Mouse (Mus musculus) ES-Bruce4 (cell line): ENCODE data around the gene Selenoh. TPM values are rescaled to one million over a fixed set of nuclear protein-coding genes. Genes with fewer than 3 reads are reported as not detected.

Experiments used
- H3K27ac ChIP-seq: 2 replicates; pipeline ENCODE4 v1.5.1; 2012; ENCODE audit warnings: low read length, inconsistent platforms; ENCODE audit not compliant: insufficient read depth
- H3K27me3 ChIP-seq: 2 replicates; pipeline ENCODE4 v1.6.1; 2012; ENCODE audit warnings: mild to moderate bottlenecking, low read length, inconsistent platforms; ENCODE audit not compliant: control insufficient read depth, poor library complexity, insufficient read depth, severe bottlenecking
- H3K36me3 ChIP-seq: 2 replicates; pipeline ENCODE4 v1.6.1; 2012; ENCODE audit warnings: inconsistent platforms, mild to moderate bottlenecking, low read length, moderate library complexity; ENCODE audit not compliant: control insufficient read depth, poor library complexity, insufficient read depth, severe bottlenecking
- H3K4me1 ChIP-seq: one replicate; pipeline ENCODE4 v1.8.1; 2011; ENCODE audit warnings: low read length; ENCODE audit not compliant: control insufficient read depth, insufficient read depth
- H3K4me3 ChIP-seq: 2 replicates; pipeline ENCODE4 v1.5.1; 2011; ENCODE audit warnings: low read depth, mild to moderate bottlenecking, low read length
- H3K9ac ChIP-seq: 2 replicates; pipeline ENCODE4 v1.6.1; 2012; ENCODE audit warnings: low read depth, mild to moderate bottlenecking, inconsistent platforms; ENCODE audit not compliant: poor library complexity, severe bottlenecking
- H3K9me3 ChIP-seq: replicated peaks from 2 replicates; pipeline ENCODE4 v1.6.1; 2012; ENCODE audit warnings: mild to moderate bottlenecking, low read length, inconsistent platforms; ENCODE audit not compliant: control insufficient read depth, poor library complexity, insufficient read depth, severe bottlenecking
- CTCF ChIP-seq: IDR thresholded peaks from one replicate; pipeline ENCODE4 v1.8.1; 2011; ENCODE audit warnings: low read depth, low read length
- EP300 ChIP-seq: IDR thresholded peaks from 2 replicates; pipeline ENCODE4 v1.6.1; 2011; ENCODE audit warnings: low read depth, low read length; ENCODE audit not compliant: insufficient read depth
- POLR2A ChIP-seq: IDR thresholded peaks from one replicate; pipeline ENCODE4 v1.8.1; 2011; ENCODE audit warnings: low read length; ENCODE audit not compliant: insufficient read depth
- polyA plus RNA-seq: library from polyadenylated mRNA; stranded (reverse); fragments of >200 nt; gene quantifications from 2 replicates; pipeline ENCODE4 v1.2.4, GENCODE M21; 2011; ENCODE audit warnings: low read depth; ENCODE audit not compliant: missing spikeins, insufficient read depth, insufficient read length

Gene Selenoh
- polyA plus RNA-seq, 1 experiment, result 194 TPM

- no peaks in the 10 kb centered on the region for H3K4me1 ChIP-seq
Observed at GRCm38 (mm10) chr2:84662866-84663265, 7.7 kb downstream of the Selenoh start.

DNA sequence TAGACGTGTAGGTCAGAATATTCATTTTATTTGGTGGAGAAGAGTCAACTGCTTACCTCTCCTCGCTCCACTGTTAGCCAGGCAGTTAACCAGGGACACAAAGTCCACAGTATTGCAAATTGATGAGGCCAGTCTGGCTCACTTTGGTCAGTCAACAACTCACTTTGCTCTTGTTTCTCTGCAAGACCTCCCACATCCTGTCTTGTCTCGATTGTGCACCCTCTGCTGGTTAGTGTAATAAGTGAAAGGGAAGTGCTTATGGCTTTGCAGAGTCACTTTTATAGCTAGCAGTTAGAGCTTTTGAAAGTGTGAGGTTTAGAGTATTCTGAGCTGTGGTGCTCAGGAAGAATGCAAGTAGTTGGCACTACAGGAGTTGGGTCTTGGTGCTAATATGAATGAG lies 10.3 kb downstream of the Selenoh start:
- no peak overlapping the region for H3K4me3 ChIP-seq
- H3K27ac ChIP-seq, result no peak overlapping the region
- H3K27me3 ChIP-seq, result no peaks in the 10 kb centered on the region
- H3K9me3 ChIP-seq, result no peaks in the 10 kb centered on the region
- TF ChIP-seq EP300 (no peak), CTCF (peak; percentile 10)
- no peak overlapping the region for H3K9ac ChIP-seq
- no peaks in the 10 kb centered on the region for H3K4me1 ChIP-seq
- H3K36me3 ChIP-seq, result no peaks in the 10 kb centered on the region

More at GRCm38 (mm10) chr2:84662866-84663265, 7.7 kb downstream of the Selenoh start:
- Histone ChIP-seq H3K4me3 (no peak overlapping the region), H3K9ac (no peak overlapping the region), H3K36me3 (no peaks in the 10 kb centered on the region; the same call in 1 of the 2 replicates), H3K27ac (no peak overlapping the region), H3K27me3 (no peaks in the 10 kb centered on the region), H3K9me3 (no peaks in the 10 kb centered on the region)
- TF ChIP-seq EP300 (no peak), POLR2A (no peak), CTCF (peak; percentile 33)

- no peaks in the 10 kb centered on the region for H3K36me3 ChIP-seq
Observed at GRCm38 (mm10) chr2:84658806-84659205, 11.8 kb downstream of the Selenoh start, which contains the start of gene Btbd18. Gene Btbd18, plus strand, starts transcription at chr2:84659079.

DNA sequence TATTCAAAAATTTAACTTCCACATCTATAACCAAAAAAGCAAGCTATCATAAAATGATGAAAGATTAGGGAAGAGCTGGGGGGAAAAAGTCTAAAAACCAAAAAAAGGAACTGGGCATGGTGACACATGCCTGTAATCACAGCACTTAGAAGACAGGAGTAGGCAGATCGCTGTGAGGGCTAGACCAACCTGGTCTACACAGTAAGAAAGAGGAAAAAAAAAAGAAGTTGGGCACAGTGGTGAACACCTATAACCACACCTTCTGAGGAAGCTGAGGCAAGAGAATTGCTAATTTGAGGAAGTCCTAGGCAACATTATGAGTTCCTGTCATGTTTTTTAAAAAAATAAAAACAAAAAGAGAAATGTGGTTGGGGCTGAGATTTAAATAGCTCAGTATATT lies 14.7 kb downstream of the Selenoh start:
- no peaks in the 10 kb centered on the region for H3K4me1 ChIP-seq
- H3K27ac ChIP-seq, result no peak overlapping the region
- H3K36me3 ChIP-seq, result no peaks in the 10 kb centered on the region
- no peak for TF ChIP-seq EP300
- no peak for TF ChIP-seq POLR2A
- TF ChIP-seq CTCF, result no peak
- no peak overlapping the region for H3K4me3 ChIP-seq
- H3K27me3 ChIP-seq, result no peaks in the 10 kb centered on the region
- H3K9me3 ChIP-seq, result no peaks in the 10 kb centered on the region
- no peak overlapping the region for H3K9ac ChIP-seq

More at GRCm38 (mm10) chr2:84658806-84659205, 11.8 kb downstream of the Selenoh start, which contains the start of gene Btbd18:
- no peaks in the 10 kb centered on the region for H3K9me3 ChIP-seq
- no peak within 1 kb of the TSS for H3K9ac ChIP-seq
- TF ChIP-seq EP300 (no peak), CTCF (no peak), POLR2A (no peak)
- no peaks in the 10 kb centered on the region for H3K27me3 ChIP-seq
- no peaks in the 10 kb centered on the region for H3K4me1 ChIP-seq
- H3K27ac ChIP-seq, result no peak within 1 kb of the TSS
- no peak within 1 kb of the TSS for H3K4me3 ChIP-seq

DNA sequence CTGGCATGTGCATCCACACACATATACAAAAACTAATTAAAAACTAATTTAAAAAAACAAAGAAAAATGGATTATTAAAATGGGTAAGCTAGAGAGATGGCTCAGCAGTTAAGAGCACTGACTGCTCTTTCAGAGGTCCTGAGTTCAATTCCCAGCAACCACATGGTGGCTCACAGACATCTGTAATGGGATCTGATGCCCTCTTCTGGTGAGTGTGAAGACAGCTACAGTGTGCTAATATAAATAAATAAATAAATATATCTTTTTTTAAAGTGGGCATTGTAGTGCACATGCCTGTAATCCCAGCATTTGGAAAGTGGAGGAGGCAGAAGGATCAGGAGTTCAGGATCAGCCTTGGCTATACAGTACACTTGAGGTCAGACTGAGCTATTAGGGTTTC lies 17.2 kb downstream of the Selenoh start:
- H3K27ac ChIP-seq, result no peak overlapping the region
- H3K9ac ChIP-seq, result no peak overlapping the region
- no peak overlapping the region for H3K4me3 ChIP-seq
- H3K9me3 ChIP-seq, result no peaks in the 10 kb centered on the region
- H3K36me3 ChIP-seq, result no peaks in the 10 kb centered on the region
- no peaks in the 10 kb centered on the region for H3K27me3 ChIP-seq
- no peak for TF ChIP-seq EP300
- no peak for TF ChIP-seq POLR2A
- no peak for TF ChIP-seq CTCF
- no peaks in the 10 kb centered on the region for H3K4me1 ChIP-seq

GRCm38 (mm10) chr2:84650464-84651195 lies 19.9 kb downstream of the Selenoh start, which contains the start of gene Ctnnd1:
Gene Ctnnd1, minus strand, starts transcription at chr2:84650765.
- peak within 1 kb of the TSS; percentile 79 for H3K27ac ChIP-seq
- no peaks in the 10 kb centered on the region for H3K4me1 ChIP-seq
- no peaks in the 10 kb centered on the region for H3K36me3 ChIP-seq
- H3K27me3 ChIP-seq, result no peaks in the 10 kb centered on the region
- H3K9me3 ChIP-seq, result no peaks in the 10 kb centered on the region; the same call in 1 of the 2 replicates
- H3K9ac ChIP-seq, result peak within 1 kb of the TSS; percentile 60
- TF ChIP-seq POLR2A, result peak; percentile 88
- no peak for TF ChIP-seq EP300
- no peak for TF ChIP-seq CTCF
- H3K4me3 ChIP-seq, result peak within 1 kb of the TSS; percentile 97
